Mouse (Mus musculus) thymus, adult 2 months (tissue): Measurements from ENCODE around the gene Tsnaxip1.

Source experiments
- CTCF ChIP-seq: fragments of 200-500 bp; IDR thresholded peaks from 2 replicates; pipeline ENCODE4 v1.5.1; 2012; ENCODE audit warnings: mild to moderate bottlenecking, control low read depth, low read length, moderate library complexity, borderline replicate concordance; ENCODE audit not compliant: control insufficient read depth, poor library complexity, insufficient read depth; ENCODE audit errors: extremely low read depth
- POLR2A ChIP-seq: fragments of 200-500 bp; IDR thresholded peaks from 2 replicates; pipeline ENCODE4 v1.6.1; 2012; ENCODE audit warnings: mild to moderate bottlenecking, low read length, control low read depth, moderate library complexity; ENCODE audit not compliant: control insufficient read depth, poor library complexity, insufficient read depth; ENCODE audit errors: extremely low read depth

- TF ChIP-seq POLR2A = no peak
- no peak for TF ChIP-seq CTCF
Observed at GRCm38 (mm10) chr8:105839209-105839608, 11.7 kb downstream of the Tsnaxip1 start.
